Comparison of ENCODE assay signal across 9 mouse cellular contexts in genomic region chr16:93973123-93973522, GRCm38 (mm10). TPM values are rescaled to one million over a fixed set of nuclear protein-coding genes. Genes with fewer than 3 reads are reported as not detected.
DNase-seq lines count a peak whose midpoint lies in the region; ATAC-seq and TF ChIP-seq lines count a peak whose summit lies in the region.
"Had no signal": no experiment of that assay in that cellular context is flagged by ENCODE, and none has a peak within 500 bp of the region (broad histone marks: within the 10 kb centered on the region; RNA-seq: fewer than 3 reads in every experiment).

No protein-coding gene starts in this region.

- H3K27me3 ChIP-seq in thymus, adult 2 months (ENCODE audit: control insufficient read depth, insufficient read depth, low read length), result no peaks in the 10 kb centered on the region
- H3K27me3 ChIP-seq in liver, postnatal 0 days (ENCODE audit: insufficient read depth, low read length), result no peaks in the 10 kb centered on the region

- no peak for ATAC-seq in liver, postnatal 0 days

- TF ChIP-seq EP300 in liver, postnatal 0 days (IDR thresholded peaks at IDR 0.05; ENCODE audit: low read depth), result no peak

- peak; percentile 29 for DNase-seq in embryo, embryonic 10.5 days (ENCODE audit: low spot score)
- DNase-seq in embryo, embryonic 9.5 days (ENCODE audit: extremely low spot score), result no peak
- no peak for DNase-seq in thymus, adult 2 months
- DNase-seq in thymus, postnatal 14 days, result no peak
- DNase-seq in liver, postnatal 0 days, result no peak
- no peak for DNase-seq in cerebellum, postnatal 4 days (ENCODE audit: low spot score in 2 of 2)
- no peak for DNase-seq in urinary bladder, postnatal 10 days (ENCODE audit: low spot score)
- no peak for DNase-seq in adrenal gland, adult 8-10 months
- DNase-seq: layer of hippocampus, postnatal 36 days had no signal

- H3K4me1 ChIP-seq in thymus, adult 2 months (replicated peaks; ENCODE audit: control insufficient read depth, insufficient read depth, low read length), result peaks cover 10% of the 10 kb centered on the region
- H3K4me1 ChIP-seq in liver, postnatal 0 days (ENCODE audit: insufficient read depth), result peaks cover 5% of the 10 kb centered on the region; the same call in 1 of the 2 replicates

- no peaks in the 10 kb centered on the region for H3K36me3 ChIP-seq in thymus, adult 2 months (ENCODE audit: control insufficient read depth, insufficient read depth, low read length)
- no peaks in the 10 kb centered on the region for H3K36me3 ChIP-seq in liver, postnatal 0 days (replicated peaks; ENCODE audit: insufficient read depth, low read length)

- peak overlapping the region; percentile 28 for H3K4me3 ChIP-seq in thymus, adult 2 months (ENCODE audit: control insufficient read depth, insufficient read depth, low read length)
- H3K4me3 ChIP-seq in liver, postnatal 0 days (ENCODE audit: low read depth, low read length), result peak overlapping the region; percentile 25

- peak overlapping the region; percentile 68 for H3K4me2 ChIP-seq in liver, postnatal 0 days (ENCODE audit: low read depth, low read length)

- 0 out of 2 replicates have a peak overlapping the region, but pooled peaks have one; percentile 9 for H3K9ac ChIP-seq in liver, postnatal 0 days (replicated peaks)

- H3K9me3 ChIP-seq in liver, postnatal 0 days (ENCODE audit: low read length), result no peaks in the 10 kb centered on the region

- no peak overlapping the region for H3K27ac ChIP-seq in thymus, adult 2 months (ENCODE audit: control insufficient read depth, insufficient read depth, low read length)
- H3K27ac ChIP-seq in liver, postnatal 0 days (ENCODE audit: low read depth), result no peak overlapping the region

- no peak for TF ChIP-seq POLR2A in thymus, adult 2 months (IDR thresholded peaks at IDR 0.05; ENCODE audit: control insufficient read depth, extremely low read depth, insufficient read depth, low read length, poor library complexity)

- TF ChIP-seq CTCF in thymus, adult 2 months (IDR thresholded peaks at IDR 0.05; ENCODE audit: borderline replicate concordance, control insufficient read depth, extremely low read depth, insufficient read depth, low read length, poor library complexity), result no peak
- no peak for TF ChIP-seq CTCF in liver, postnatal 0 days (IDR thresholded peaks at IDR 0.05; ENCODE audit: low read depth)

- WGBS in thymus, adult 2 months, result 27% methylated on average over 10 of the region's 10 CpGs
- WGBS in liver, postnatal 0 days (ENCODE audit: insufficient replicate concordance), result 16% methylated on average over 10 of the region's 10 CpGs

RNA-seq across cellular contexts. Expression of gene Cldn14, which starts 35.5 kb away (rescaled TPM):
- polyA plus RNA-seq in thymus, adult 2 months (2012; rRNA removed), result 0.26 and 0.46 TPM in 2 replicates
- 8.6 and 12.6 TPM in 2 replicates for polyA plus RNA-seq in liver, postnatal 0 days (2015; fragmentation: Nextera tagmentation; extraction: Ambion mirVana)
- not detected for total RNA-seq in adrenal gland, adult 8-10 months (2022)
